Mouse (Mus musculus) fibroblast of lung, adult 2 months (primary cell): ENCODE measurements around the gene Tmem54.

Source experiments
- DNase-seq: peaks from one replicate; pipeline ENCODE4 v3.0.0-alpha.2; 2011; ENCODE audit warnings: low read depth

Tmem54 gene

GRCm38 (mm10) chr4:129129387-129129786 is 24.0 kb downstream of the Tmem54 start:
- DNase-seq: no peak

- no peak for DNase-seq
These were observed 24.8 kb downstream of the Tmem54 start for GRCm38 (mm10) chr4:129130149-129130548.

GRCm38 (mm10) chr4:129130755-129131303 is 25.5 kb downstream of the Tmem54 start:
- DNase-seq: no peak

GRCm38 (mm10) chr4:129134799-129135585 is 29.6 kb downstream of the Tmem54 start:
- DNase-seq: no peak

- no peak for DNase-seq
These were observed 30.3 kb downstream of the Tmem54 start for GRCm38 (mm10) chr4:129135637-129136036.

- no peak for DNase-seq
These were observed 30.8 kb downstream of the Tmem54 start for GRCm38 (mm10) chr4:129136189-129136578.

- DNase-seq: no peak
These were observed 31.4 kb downstream of the Tmem54 start, which contains the start of gene Fndc5 for GRCm38 (mm10) chr4:129136579-129137391. Gene Fndc5, plus strand, starts transcription at chr4:129136999.

- DNase-seq: no peak
These were observed 32.3 kb downstream of the Tmem54 start for GRCm38 (mm10) chr4:129137392-129138321.

GRCm38 (mm10) chr4:129139642-129140041 is 34.3 kb downstream of the Tmem54 start:
- no peak for DNase-seq

GRCm38 (mm10) chr4:129140808-129141207 is 35.5 kb downstream of the Tmem54 start:
- DNase-seq: no peak

- no peak for DNase-seq
These were observed 36.5 kb downstream of the Tmem54 start for GRCm38 (mm10) chr4:129141560-129142438.

GRCm38 (mm10) chr4:129142439-129143045 is 37.2 kb downstream of the Tmem54 start:
- no peak for DNase-seq

- no peak for DNase-seq
These were observed 38.2 kb downstream of the Tmem54 start for GRCm38 (mm10) chr4:129143509-129143908.

GRCm38 (mm10) chr4:129144401-129145367 is 39.3 kb downstream of the Tmem54 start:
- no peak for DNase-seq

- DNase-seq: no peak
These were observed 40.1 kb downstream of the Tmem54 start for GRCm38 (mm10) chr4:129145411-129145810.

GRCm38 (mm10) chr4:129145943-129146342 is 40.6 kb downstream of the Tmem54 start:
- no peak for DNase-seq

- no peak for DNase-seq
These were observed 41.0 kb downstream of the Tmem54 start for GRCm38 (mm10) chr4:129146392-129146791.

- DNase-seq: no peak
These were observed 42.3 kb downstream of the Tmem54 start for GRCm38 (mm10) chr4:129147552-129148103.

- peak; percentile 75 for DNase-seq
These were observed 44.0 kb downstream of the Tmem54 start for GRCm38 (mm10) chr4:129149321-129149720.
